Mouse (Mus musculus) kidney, postnatal 25 days (tissue): ENCODE measurements at regions not wholly inside any gene's neighbourhood (a gene's known extent, or its start where the extent isn't known, plus 50 kb on each side); places are given as distances from the start of the nearest gene placed in this dataset.

Source experiments
- DNase-seq, 2 experiments: peaks; one replicate each; pipeline ENCODE4 v3.0.0; 2021; ENCODE audit warnings: mixed read lengths in 2 of 2

DNA sequence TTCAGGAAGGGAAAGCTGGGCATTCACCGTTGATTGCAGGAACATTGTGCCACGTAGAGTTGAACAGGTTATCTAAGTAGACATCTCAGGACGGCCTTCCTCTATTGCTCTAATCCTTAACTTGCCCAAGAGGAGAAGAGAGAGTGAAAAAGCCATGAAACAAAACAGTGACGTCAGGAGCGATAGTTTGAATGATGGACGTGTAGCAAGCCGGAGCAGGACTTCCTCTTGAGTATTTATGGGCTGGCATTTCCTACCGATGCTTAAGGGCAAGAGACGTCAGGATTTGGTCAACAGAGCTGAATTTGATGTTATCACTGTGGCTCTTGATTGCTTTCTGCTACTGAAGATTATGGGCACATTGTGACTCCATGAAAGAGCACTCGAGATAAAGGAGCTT lies 130.5 kb upstream of the Arhgap28 start:
- DNase-seq = no peak

- no peak for DNase-seq
Observed at GRCm38 (mm10) chr17:68135436-68135835, 131.5 kb upstream of the Arhgap28 start.

DNA sequence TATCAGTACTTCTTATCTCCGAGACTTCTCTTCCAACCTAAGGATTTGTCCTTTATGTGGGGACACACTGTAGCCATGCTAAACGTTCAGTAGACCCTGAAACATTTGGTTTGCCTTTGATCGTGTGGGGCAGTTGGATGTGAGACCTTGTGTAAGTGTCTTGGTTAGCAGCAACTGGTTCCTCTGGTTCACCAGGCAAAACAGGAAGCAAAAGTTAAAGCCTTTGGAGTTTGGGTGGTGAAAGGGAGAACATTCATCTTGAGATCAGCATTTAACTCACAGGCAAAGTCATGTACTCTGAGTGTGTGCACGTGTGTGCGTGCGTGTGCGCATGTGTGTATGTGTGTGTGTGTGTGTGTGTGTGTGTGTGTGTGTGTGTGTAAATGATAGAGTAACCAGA lies 130.3 kb upstream of the L3mbtl4 start:
- DNase-seq = no peak

- DNase-seq = no peak
Observed at GRCm38 (mm10) chr17:68149237-68149792, 124.3 kb upstream of the L3mbtl4 start.

DNA sequence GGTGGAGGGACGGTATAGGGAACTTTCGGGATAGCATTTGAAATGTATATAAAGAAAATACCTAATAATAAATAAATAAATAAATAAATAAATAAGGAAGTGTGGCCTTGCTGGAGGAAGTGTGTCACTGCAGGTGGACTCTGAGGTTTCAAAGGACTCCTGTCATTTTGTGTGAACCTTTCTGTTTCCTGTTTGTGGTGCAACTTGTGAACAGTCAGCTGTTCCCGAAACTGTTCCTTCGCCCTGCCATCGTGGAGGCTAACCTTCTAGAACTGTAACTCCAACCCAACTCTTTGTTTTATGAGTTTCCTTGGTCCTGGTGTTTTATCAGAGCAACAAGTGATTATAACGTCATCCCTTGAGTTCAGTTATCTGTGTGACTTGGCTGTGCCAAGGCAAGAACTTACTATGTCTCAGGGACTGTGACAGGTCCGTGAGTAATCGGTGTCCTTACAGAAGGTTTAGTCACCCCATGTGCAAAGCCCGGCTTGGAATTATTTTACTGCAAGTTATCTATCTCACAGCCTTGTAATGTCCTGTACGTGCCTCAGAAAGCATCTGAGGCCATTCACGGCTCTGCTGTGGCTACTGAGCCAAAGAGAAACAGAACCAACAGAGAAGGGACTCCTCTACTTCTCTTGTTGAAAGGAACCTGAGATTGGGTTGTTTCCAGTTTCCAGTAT lies 121.0 kb upstream of the L3mbtl4 start:
- DNase-seq = no peak

DNA sequence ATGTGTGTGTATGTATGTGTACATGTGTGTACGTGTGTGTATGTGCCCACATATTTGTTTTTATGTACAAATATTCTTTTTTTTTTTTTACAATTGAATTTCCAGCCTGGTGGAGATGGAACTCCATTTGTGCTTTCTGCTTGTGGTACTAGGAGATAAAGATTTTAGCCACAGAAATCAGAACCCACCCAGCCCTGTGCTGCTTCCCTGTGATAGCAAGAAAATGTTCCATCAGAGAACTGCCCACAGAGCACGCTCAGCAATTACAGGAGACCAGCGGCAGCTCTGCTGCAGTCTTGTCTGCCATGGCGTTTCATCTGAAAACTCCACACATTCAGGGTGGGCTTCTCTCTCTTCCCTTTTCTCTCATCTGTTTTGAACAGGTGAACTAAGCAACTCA lies 118.7 kb upstream of the L3mbtl4 start:
- no peak for DNase-seq

GRCm38 (mm10) chr17:68158172-68158651 lies 115.4 kb upstream of the L3mbtl4 start:
- DNase-seq = no peak

- DNase-seq = no peak
Observed at GRCm38 (mm10) chr17:68161107-68161506, 112.5 kb upstream of the L3mbtl4 start.

GRCm38 (mm10) chr17:68163545-68163944 lies 110.1 kb upstream of the L3mbtl4 start:
- DNase-seq = no peak

GRCm38 (mm10) chr17:68164666-68165065 lies 108.9 kb upstream of the L3mbtl4 start:
- DNase-seq = no peak

DNA sequence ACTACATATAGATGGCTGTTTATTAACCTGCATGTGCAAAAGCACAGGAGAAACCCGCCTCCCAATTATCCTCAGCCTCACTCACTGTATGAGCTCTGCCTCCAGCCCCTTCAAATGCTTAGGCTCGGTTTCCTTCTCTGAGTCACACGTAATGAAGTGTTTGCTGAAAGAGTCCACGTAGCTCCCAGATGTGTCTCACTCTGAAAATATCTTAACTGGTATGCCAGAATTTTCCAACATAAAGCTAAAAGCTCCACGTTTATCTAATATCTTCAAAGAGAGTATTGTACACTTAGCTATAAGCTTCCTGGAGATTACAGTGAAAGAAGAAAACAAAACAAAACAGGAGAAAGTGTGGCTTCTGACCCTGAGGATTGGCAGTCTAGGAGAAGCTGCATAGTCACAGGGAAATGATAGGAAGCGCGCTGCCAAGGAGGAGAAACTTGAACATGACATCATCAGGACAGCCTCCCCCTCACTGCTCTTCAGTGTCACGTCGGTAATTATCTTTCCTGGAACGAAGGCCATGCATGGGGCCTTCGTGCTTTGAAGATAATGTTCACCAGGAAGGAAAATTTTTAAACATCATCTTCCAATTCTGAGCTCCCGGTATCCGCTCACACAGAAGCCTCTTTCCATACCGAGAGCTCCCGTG lies 108.3 kb upstream of the L3mbtl4 start:
- no peak for DNase-seq

- no peak for DNase-seq
Observed at GRCm38 (mm10) chr17:68166397-68166796, 107.2 kb upstream of the L3mbtl4 start.

GRCm38 (mm10) chr17:68172838-68173237 lies 100.8 kb upstream of the L3mbtl4 start:
- no peak for DNase-seq

GRCm38 (mm10) chr17:68176611-68177165 lies 96.9 kb upstream of the L3mbtl4 start:
- peak in 1 of 2 experiments; percentile 61 for DNase-seq

DNA sequence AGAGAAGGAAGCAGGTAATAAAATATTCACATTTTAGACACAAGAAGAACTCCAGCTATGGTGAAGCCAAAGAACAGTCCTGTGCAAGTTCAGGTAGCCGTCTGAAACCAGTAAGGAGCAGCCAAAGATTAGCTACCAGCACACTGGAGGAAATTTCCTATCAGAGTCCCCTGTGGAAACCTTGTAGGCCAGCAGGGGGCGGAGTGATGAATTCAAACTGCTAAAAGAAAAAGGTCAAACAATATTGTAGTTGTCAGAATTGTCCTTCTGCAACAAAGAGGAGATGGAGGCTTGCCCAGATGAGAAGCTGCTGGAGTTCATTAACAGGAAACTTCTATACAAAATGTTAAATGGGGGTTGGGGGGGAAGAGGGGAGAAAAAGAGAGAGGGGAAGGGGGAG lies 95.8 kb upstream of the L3mbtl4 start:
- peak; percentile 42 to 66 for DNase-seq

DNA sequence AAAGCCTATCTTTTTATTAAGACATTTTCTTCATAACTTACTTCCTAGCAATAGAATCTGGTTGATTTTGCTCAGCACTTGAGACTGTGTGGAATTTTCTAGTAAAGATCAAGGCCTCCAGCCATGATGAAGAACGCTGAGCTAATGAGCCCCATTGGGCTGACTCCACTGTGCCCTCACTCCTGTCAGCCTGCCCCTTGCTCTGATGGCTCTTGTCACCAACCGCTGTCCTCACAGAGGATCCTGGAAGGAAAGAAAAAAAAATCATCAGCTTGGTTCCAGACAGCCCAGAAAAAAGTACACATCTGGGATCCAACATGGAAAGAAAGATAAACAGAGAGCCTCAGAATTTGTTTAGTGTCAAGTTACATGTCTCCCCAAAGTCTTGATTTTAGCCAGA lies 88.2 kb upstream of the L3mbtl4 start:
- no peak for DNase-seq

DNA sequence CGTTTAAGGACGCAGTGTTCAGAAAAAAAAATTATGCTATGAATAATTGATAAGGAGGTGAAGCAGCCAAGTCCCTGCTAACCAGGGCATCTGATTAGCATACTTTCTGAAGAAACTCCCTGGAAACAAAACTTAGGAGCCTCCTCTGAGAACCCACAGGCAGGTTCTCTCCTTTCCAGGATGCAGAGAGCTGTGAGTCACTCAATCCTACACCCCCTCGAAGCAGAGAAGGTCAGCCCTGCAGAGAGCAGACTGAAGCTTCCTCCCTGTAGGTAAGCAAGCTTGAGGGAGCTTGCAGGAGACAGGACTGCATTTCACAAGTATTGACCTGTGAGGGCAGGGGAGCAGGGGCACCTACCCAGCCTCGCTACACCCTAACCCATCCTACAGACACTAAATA lies 83.7 kb upstream of the L3mbtl4 start:
- DNase-seq = no peak

- no peak for DNase-seq
Observed at GRCm38 (mm10) chr17:68205545-68205944, 68.1 kb upstream of the L3mbtl4 start.

- DNase-seq = no peak
Observed at GRCm38 (mm10) chr17:68208837-68209236, 64.8 kb upstream of the L3mbtl4 start.

GRCm38 (mm10) chr17:68210313-68211254 lies 63.0 kb upstream of the L3mbtl4 start:
- peak; percentile 74 to 83 for DNase-seq

GRCm38 (mm10) chr17:68218246-68218645 lies 55.4 kb upstream of the L3mbtl4 start:
- DNase-seq = no peak

DNA sequence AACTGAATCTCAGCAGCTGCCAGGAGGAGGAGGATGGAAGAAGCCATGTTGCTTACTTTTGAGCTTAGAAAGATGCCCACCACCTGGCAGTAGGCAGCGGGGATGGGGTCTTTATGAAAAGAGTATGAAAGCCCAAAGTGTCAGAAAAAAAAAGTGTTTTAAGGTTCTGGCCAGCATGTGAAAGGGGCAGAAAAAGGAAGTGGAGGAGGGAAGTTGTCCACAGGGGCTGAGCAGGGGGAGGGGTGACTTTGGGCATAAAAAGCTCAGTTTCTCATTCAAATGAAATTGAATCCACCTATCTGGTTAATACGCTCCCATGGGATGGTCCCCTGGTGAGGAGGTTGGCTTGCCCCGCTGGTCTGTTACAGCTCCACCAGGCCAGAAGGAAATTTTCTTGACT lies 50.4 kb upstream of the L3mbtl4 start:
- no peak for DNase-seq
